Mouse (Mus musculus) brain, embryonic 14.5 days (tissue): Measurements from ENCODE around the gene Tnfrsf25.

Source experiments
- CTCF ChIP-seq: fragments of 200-500 bp; IDR thresholded peaks from 2 replicates; pipeline ENCODE4 v1.5.1; 2012; ENCODE audit warnings: inconsistent platforms, mild to moderate bottlenecking, moderate library complexity, borderline replicate concordance; ENCODE audit not compliant: insufficient read depth, insufficient read length; ENCODE audit errors: extremely low read depth
- POLR2A ChIP-seq: fragments of 200-500 bp; IDR thresholded peaks from 2 replicates; pipeline ENCODE4 v1.6.1; 2012; ENCODE audit warnings: mild to moderate bottlenecking, inconsistent platforms, borderline replicate concordance; ENCODE audit not compliant: poor library complexity, insufficient read depth, insufficient read length, severe bottlenecking; ENCODE audit errors: extremely low read depth

DNA sequence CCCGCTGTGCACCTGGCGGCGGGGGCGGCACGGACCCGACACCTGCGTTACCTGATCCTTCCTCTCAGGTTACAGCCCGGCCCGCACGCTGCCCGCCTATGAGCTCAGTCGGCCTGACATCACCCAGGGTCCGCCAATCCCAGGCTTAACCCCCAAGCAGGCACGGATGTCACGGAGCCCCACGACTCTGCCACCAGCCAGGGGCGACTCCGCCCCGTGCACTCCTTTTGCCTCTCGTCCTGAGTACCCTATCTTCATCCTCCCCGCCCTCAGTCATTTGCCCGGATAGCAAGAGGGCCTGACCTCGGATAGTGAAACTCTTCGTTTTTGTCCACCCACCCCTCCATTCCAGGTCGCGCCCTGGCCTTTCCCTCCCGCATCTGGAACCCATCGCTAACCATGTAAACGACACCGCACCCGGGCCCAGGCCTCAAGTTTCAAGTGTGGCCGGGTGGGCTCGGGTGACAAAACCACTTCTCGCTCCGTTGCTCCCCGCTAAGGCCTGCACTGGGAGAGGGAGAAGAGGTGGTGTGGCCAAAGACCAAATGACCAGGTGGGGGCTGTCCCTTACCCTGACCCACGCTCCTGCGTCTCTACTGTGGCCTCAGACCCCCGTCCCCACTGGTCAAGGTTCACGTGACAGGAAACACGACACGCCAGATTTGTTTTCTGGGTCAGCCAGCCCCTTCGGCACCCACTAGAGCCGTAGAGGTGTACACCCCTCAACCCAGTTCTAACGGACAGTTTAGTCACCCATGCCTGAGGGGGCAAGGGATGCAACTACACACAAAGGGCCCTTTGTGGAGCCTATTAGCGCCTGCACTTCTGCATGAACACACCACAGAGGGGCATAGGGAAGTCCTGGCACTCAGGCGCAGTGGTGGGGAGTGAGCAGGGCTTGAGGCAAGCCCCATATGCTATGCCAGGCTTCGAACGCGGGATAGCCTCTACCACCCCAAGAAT is 16.4 kb downstream of the Tnfrsf25 start:
- no peak for TF ChIP-seq CTCF
- no peak for TF ChIP-seq POLR2A
